Mouse (Mus musculus): Measurements from ENCODE around the gene Sh2b2. TPM values are rescaled to one million over a fixed set of nuclear protein-coding genes. Genes with fewer than 3 reads are reported as not detected.
"Not testable (repeated sequence)": the region's sequence is repeated elsewhere in the genome, so short reads cannot be mapped to it uniquely, and the experiment has no call there.

Sh2b2 gene
- polyA plus RNA-seq, 1 experiment from 2014 or later: 4.6 TPM

DNA sequence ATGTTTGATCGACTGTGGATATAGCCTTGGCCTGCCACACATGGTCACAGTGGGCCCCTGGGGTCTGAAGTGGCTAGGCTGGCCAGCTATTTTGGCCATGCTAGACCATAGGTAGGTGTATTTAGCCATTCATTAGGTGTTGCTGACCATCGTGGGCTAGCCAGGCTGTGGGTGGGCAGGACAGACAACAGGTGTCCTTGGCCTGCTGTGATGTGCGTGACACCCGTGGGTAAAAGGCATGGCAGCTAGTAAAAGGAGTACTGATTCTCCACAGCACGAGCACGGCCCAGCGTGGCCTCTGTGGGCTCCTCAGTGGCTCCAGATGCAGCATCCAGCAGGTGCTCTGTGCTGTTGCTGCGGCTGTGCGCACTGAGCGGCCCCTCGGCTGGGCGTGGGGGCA, 27.8 kb downstream of the Sh2b2 start:
- Histone ChIP-seq H3K36me3 (ENCODE audit: control insufficient read depth, insufficient read depth, low read length) (no peaks in the 10 kb centered on the region), H3K4me3 (ENCODE audit: low read depth, low read length) (no peak overlapping the region), H3K9ac (ENCODE audit: low read depth, low read length) (no peak overlapping the region), H3K4me2 (no peak overlapping the region), H3K9me3 (ENCODE audit: control insufficient read depth, low read length) (no peaks in the 10 kb centered on the region), H3K4me1 (replicated peaks; ENCODE audit: control insufficient read depth, insufficient read depth, low read length) (peaks cover 4% of the 10 kb centered on the region), H3K27ac (ENCODE audit: low read depth, low read length) (no peak overlapping the region), H3K27me3 (replicated peaks; ENCODE audit: control insufficient read depth, insufficient read depth, low read length) (no peaks in the 10 kb centered on the region)
- DNase-seq (ENCODE audit: low spot score) (no peak), ATAC-seq (replicated peaks; ENCODE audit: low FRiP score) (no peak)
- 76% methylated on average over 12 of the region's 12 CpGs for WGBS

DNA sequence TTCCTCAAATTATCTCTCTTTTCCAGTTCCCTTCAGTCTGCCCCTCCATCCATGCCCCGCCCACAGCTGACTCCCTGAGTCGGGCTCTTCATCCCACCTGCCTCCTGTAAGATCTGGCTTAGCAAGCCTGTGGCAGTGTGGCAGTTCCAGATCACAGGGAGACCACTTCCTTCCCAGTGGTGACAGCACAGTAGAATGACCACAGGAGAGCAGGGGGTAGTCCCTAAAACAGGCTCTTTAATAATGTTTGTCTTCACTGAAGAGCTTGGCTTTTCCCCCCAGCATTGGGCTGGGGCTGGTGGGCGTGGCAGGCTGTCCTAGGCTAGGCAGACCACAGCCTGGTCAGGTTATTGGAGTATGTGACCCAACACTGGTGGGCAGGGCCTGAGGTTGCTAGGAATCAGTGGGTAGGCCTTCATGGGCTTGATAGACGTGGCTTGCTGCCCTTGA, 28.4 kb downstream of the Sh2b2 start:
- H3K4me1 ChIP-seq (replicated peaks; ENCODE audit: control insufficient read depth, insufficient read depth, low read length): peaks cover 4% of the 10 kb centered on the region

GRCm38 (mm10) chr5:136217004-136217665, 29.2 kb downstream of the Sh2b2 start:
- Histone ChIP-seq H3K27ac (ENCODE audit: low read depth, low read length) (no peak overlapping the region), H3K4me3 (ENCODE audit: low read depth, low read length) (no peak overlapping the region), H3K4me2 (no peak overlapping the region), H3K4me1 (replicated peaks; ENCODE audit: control insufficient read depth, insufficient read depth, low read length) (peaks cover 4% of the 10 kb centered on the region), H3K36me3 (ENCODE audit: control insufficient read depth, insufficient read depth, low read length) (no peaks in the 10 kb centered on the region), H3K27me3 (replicated peaks; ENCODE audit: control insufficient read depth, insufficient read depth, low read length) (no peaks in the 10 kb centered on the region), H3K9ac (ENCODE audit: low read depth, low read length) (no peak overlapping the region), H3K9me3 (ENCODE audit: control insufficient read depth, low read length) (no peaks in the 10 kb centered on the region)
- ATAC-seq (replicated peaks; ENCODE audit: low FRiP score) (no peak), DNase-seq (ENCODE audit: low spot score) (no peak)
- WGBS: 71% methylated on average over 18 of the region's 18 CpGs

More for the DNA sequence above, 28.4 kb downstream of the Sh2b2 start:
- DNase-seq (ENCODE audit: low spot score) (no peak), ATAC-seq (replicated peaks; ENCODE audit: low FRiP score) (no peak)
- no peaks in the 10 kb centered on the region for H3K9me3 ChIP-seq (ENCODE audit: control insufficient read depth, low read length)
- no peaks in the 10 kb centered on the region for H3K36me3 ChIP-seq (ENCODE audit: control insufficient read depth, insufficient read depth, low read length)
- H3K27me3 ChIP-seq (replicated peaks; ENCODE audit: control insufficient read depth, insufficient read depth, low read length): no peaks in the 10 kb centered on the region
- H3K27ac ChIP-seq (ENCODE audit: low read depth, low read length): no peak overlapping the region
- no peak overlapping the region for H3K4me2 ChIP-seq
- no peak overlapping the region for H3K4me3 ChIP-seq (ENCODE audit: low read depth, low read length)
- WGBS: 40% methylated on average over 4 of the region's 4 CpGs
- H3K9ac ChIP-seq (ENCODE audit: low read depth, low read length): no peak overlapping the region

- Histone ChIP-seq H3K27me3 (replicated peaks; ENCODE audit: control insufficient read depth, insufficient read depth, low read length) (no peaks in the 10 kb centered on the region), H3K9ac (ENCODE audit: low read depth, low read length) (no peak overlapping the region), H3K36me3 (ENCODE audit: control insufficient read depth, insufficient read depth, low read length) (no peaks in the 10 kb centered on the region), H3K4me3 (ENCODE audit: low read depth, low read length) (no peak overlapping the region), H3K4me2 (no peak overlapping the region), H3K27ac (ENCODE audit: low read depth, low read length) (no peak overlapping the region), H3K9me3 (ENCODE audit: control insufficient read depth, low read length) (no peaks in the 10 kb centered on the region), H3K4me1 (replicated peaks; ENCODE audit: control insufficient read depth, insufficient read depth, low read length) (peaks cover 4% of the 10 kb centered on the region)
- WGBS: 92% methylated on average over 5 of the region's 5 CpGs
- ATAC-seq (replicated peaks; ENCODE audit: low FRiP score) (no peak), DNase-seq (ENCODE audit: low spot score) (no peak)
These were observed 30.4 kb downstream of the Sh2b2 start for GRCm38 (mm10) chr5:136215958-136216357.

GRCm38 (mm10) chr5:136215211-136215610, 31.1 kb downstream of the Sh2b2 start:
- no peaks in the 10 kb centered on the region for H3K36me3 ChIP-seq (ENCODE audit: control insufficient read depth, insufficient read depth, low read length)
- 95% methylated on average over 3 of the region's 3 CpGs for WGBS
- no peak overlapping the region for H3K4me2 ChIP-seq
- ATAC-seq (replicated peaks; ENCODE audit: low FRiP score) (no peak), DNase-seq (ENCODE audit: low spot score) (no peak)
- H3K9ac ChIP-seq (ENCODE audit: low read depth, low read length): no peak overlapping the region
- no peaks in the 10 kb centered on the region for H3K27me3 ChIP-seq (replicated peaks; ENCODE audit: control insufficient read depth, insufficient read depth, low read length)
- peaks cover 4% of the 10 kb centered on the region for H3K4me1 ChIP-seq (replicated peaks; ENCODE audit: control insufficient read depth, insufficient read depth, low read length)
- H3K9me3 ChIP-seq (ENCODE audit: control insufficient read depth, low read length): no peaks in the 10 kb centered on the region
- H3K4me3 ChIP-seq (ENCODE audit: low read depth, low read length): no peak overlapping the region
- H3K27ac ChIP-seq (ENCODE audit: low read depth, low read length): no peak overlapping the region

DNA sequence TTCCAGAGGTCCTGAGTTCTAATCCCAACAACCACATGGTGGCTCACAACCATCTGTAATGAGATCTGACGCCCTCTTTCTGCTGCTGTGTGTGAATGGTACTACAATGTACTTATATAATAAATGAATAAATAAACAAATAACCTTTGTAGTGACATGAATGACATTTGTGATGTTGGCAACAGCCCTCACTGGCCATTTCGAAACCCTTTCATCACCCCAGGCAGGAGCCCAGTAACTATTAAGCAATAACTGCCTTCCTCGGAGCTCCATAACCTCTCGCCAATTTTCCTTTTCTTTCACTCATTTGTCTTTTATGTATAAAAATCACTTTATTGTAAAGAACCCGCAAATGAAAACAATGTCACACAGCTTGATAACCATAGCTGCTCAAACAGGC, 32.6 kb downstream of the Sh2b2 start:
- no peaks in the 10 kb centered on the region for H3K9me3 ChIP-seq (ENCODE audit: control insufficient read depth, low read length)
- ATAC-seq (replicated peaks; ENCODE audit: low FRiP score) (no peak), DNase-seq (ENCODE audit: low spot score) (no peak)
- H3K4me3 ChIP-seq (ENCODE audit: low read depth, low read length): no peak overlapping the region
- no peaks in the 10 kb centered on the region for H3K27me3 ChIP-seq (replicated peaks; ENCODE audit: control insufficient read depth, insufficient read depth, low read length)
- no peak overlapping the region for H3K27ac ChIP-seq (ENCODE audit: low read depth, low read length)
- H3K4me2 ChIP-seq: no peak overlapping the region
- H3K36me3 ChIP-seq (ENCODE audit: control insufficient read depth, insufficient read depth, low read length): no peaks in the 10 kb centered on the region
- H3K9ac ChIP-seq (ENCODE audit: low read depth, low read length): no peak overlapping the region
- WGBS: 67% methylated on average over 5 of the region's 5 CpGs
- peaks cover 4% of the 10 kb centered on the region for H3K4me1 ChIP-seq (replicated peaks; ENCODE audit: control insufficient read depth, insufficient read depth, low read length)

- Histone ChIP-seq H3K9me3 (ENCODE audit: control insufficient read depth, low read length) (no peaks in the 10 kb centered on the region), H3K9ac (ENCODE audit: low read depth, low read length) (no peak overlapping the region), H3K4me2 (no peak overlapping the region), H3K36me3 (ENCODE audit: control insufficient read depth, insufficient read depth, low read length) (no peaks in the 10 kb centered on the region), H3K27me3 (replicated peaks; ENCODE audit: control insufficient read depth, insufficient read depth, low read length) (no peaks in the 10 kb centered on the region), H3K27ac (ENCODE audit: low read depth, low read length) (no peak overlapping the region), H3K4me1 (replicated peaks; ENCODE audit: control insufficient read depth, insufficient read depth, low read length) (peaks cover 1% of the 10 kb centered on the region; the same call in 1 of the 2 replicates), H3K4me3 (ENCODE audit: low read depth, low read length) (no peak overlapping the region)
- ATAC-seq (replicated peaks; ENCODE audit: low FRiP score): no peak
- 85% methylated on average over 11 of the region's 11 CpGs for WGBS
- no peak for DNase-seq (ENCODE audit: low spot score)
These were observed 33.6 kb downstream of the Sh2b2 start for GRCm38 (mm10) chr5:136212716-136213115.

DNA sequence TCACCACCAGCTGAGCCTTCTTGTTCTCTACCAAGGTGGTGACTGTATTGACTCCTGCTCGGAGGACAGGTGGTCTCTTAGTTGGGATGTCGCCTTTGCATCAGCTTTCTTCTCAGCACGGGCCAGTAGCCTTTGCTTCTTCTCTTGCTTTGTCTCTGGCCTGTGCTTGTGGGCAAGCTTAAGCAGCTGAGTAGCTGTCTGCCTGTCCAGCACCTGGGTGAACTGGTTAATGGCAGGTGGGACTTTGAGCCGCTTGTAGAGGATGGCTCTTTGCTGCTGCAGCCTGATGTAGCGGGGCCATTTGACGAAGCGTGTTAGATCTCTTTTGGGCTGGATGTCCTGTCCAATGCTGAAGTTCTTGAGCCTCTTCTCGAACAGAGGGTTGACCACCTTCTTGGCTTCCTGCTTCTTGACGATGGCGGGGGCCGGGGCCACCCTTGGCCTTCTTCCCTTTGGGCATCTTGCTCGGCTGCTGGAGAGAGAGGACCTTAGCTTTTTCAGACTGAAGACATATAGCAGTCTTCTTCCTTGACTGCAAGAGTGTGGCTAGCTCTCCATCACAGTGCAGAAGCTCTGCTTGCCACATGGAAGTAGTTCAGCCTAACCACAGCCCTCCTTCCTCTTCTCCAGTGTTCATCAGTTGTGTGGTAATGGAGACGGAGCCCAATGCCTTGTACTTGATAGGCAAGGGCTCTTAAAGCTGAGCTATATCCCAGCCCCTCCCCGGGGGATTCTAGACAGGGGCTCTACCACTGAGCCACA, 34.8 kb downstream of the Sh2b2 start:
- not testable (repeated sequence) for H3K4me3 ChIP-seq (ENCODE audit: low read depth, low read length); ATAC-seq (replicated peaks; ENCODE audit: low FRiP score)
- 72% methylated on average over 14 of the region's 14 CpGs for WGBS

DNA sequence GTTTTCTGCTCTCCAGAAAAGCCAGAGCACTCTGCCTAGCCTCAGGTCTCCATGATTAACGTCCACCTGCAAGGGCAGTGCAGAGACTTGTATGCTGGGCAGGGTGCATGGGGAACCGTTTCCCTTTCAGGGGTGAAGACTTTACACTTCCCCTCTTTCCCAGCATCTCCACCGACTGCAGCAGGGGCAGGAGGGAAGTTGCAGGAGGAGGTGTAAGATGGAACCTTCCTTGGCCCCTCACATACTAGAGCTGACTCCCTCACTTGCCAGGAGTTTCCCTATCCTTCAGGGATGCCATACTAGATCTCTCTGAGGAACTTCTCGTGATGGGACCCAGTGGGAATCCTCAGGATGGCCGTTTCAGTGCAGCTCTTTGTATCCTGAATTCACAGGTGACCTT, 35.8 kb downstream of the Sh2b2 start:
- DNase-seq (ENCODE audit: low spot score) (no peak), ATAC-seq (replicated peaks; ENCODE audit: low FRiP score) (no peak)
- no peak overlapping the region for H3K4me3 ChIP-seq (ENCODE audit: low read depth, low read length)
- H3K36me3 ChIP-seq (ENCODE audit: control insufficient read depth, insufficient read depth, low read length): no peaks in the 10 kb centered on the region
- H3K4me2 ChIP-seq: no peak overlapping the region
- 47% methylated on average over 5 of the region's 5 CpGs for WGBS
- no peaks in the 10 kb centered on the region for H3K4me1 ChIP-seq (replicated peaks; ENCODE audit: control insufficient read depth, insufficient read depth, low read length)
- no peaks in the 10 kb centered on the region for H3K27me3 ChIP-seq (replicated peaks; ENCODE audit: control insufficient read depth, insufficient read depth, low read length)
- H3K9me3 ChIP-seq (ENCODE audit: control insufficient read depth, low read length): no peaks in the 10 kb centered on the region
- no peak overlapping the region for H3K27ac ChIP-seq (ENCODE audit: low read depth, low read length)
- H3K9ac ChIP-seq (ENCODE audit: low read depth, low read length): no peak overlapping the region

More for the DNA sequence above, 34.8 kb downstream of the Sh2b2 start:
- H3K9ac ChIP-seq (ENCODE audit: low read depth, low read length); H3K9me3 ChIP-seq (ENCODE audit: control insufficient read depth, low read length); H3K4me1 ChIP-seq (replicated peaks; ENCODE audit: control insufficient read depth, insufficient read depth, low read length); H3K4me2 ChIP-seq; DNase-seq (ENCODE audit: low spot score); H3K36me3 ChIP-seq (ENCODE audit: control insufficient read depth, insufficient read depth, low read length); H3K27me3 ChIP-seq (replicated peaks; ENCODE audit: control insufficient read depth, insufficient read depth, low read length); H3K27ac ChIP-seq (ENCODE audit: low read depth, low read length): not testable (repeated sequence)

All from liver, embryonic 11.5 days (tissue).